Mouse (Mus musculus): ENCODE data around the gene Lpar5.

The Lpar5 gene

DNA sequence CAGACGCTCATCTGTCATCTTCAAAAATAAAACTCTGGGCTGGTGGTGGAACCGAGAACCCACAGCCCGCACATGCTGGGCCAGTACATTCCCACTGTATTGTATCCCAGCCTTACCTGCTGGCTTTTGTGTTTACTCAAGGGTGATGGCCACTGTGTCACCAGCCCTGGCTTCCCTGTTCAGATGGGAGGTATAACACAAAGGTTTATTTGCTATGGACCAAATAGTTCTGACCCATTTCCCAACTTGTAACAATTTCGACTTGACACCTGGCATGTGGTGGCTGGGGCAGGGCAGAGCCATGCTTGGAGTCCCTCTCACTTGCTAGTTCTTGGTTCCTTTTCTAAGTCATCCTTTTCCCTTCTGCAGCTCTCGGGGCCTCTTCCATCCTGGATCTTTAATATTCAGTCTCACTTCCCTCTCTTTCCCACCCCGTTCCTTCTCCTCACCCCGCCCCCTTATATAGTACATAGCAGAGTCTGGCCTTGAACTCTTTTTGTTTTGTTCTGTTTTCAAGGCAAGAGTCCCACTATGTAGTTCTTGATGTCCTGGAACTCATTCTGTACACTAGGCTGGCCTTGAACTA is 15.2 kb downstream of the Lpar5 start:
- in situ Hi-C loops (cut with MboI, MseI) = loop anchor here (5.0 kb wide), 1 partner anchor 36 kb away; the partner anchor contains the start of gene Acrbp

DNA sequence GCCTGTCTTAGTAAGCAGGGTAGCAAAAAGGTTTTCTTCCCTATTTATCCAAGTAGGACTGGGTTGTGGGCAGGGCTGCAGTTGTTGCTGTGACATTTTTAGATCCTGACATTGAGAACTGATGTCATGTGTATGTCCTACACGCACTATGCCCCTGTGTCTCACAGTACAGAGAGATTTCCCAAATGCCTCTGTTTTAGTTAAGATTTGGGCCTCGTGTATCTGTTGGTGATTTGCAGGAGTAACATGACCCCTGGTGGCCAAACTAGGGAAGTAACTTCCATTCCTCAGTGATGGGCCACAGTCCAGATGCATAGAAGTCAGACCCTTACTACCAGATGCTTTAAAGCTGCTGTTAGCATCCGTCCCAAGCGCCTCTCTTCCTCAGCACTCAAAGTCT is 16.7 kb downstream of the Lpar5 start:
- in situ Hi-C loops (cut with MboI, MseI) = loop anchor here (5.0 kb wide), 1 partner anchor 37 kb away; the partner anchor contains the start of gene Acrbp

DNA sequence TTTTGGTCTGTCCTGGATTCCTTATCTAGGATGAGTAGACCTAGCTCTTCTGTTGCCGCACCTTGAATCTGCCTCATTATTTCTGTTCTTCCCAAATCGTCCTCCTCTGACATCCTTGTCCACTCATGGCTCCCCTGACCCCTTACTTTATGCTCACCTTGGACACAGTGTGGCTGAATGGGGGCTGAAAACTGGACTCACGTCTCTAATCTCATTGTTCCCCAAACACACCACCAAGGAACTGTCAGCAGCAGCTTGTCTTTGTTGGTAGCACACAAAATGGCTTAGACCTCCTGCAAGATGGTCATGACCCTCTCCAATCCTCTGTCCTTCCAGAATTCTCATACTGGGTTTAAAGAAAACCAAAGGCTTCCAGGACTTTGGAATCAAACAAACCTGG is 20.2 kb downstream of the Lpar5 start:
- in situ Hi-C loops (cut with MboI, MseI) = no loop called here

DNA sequence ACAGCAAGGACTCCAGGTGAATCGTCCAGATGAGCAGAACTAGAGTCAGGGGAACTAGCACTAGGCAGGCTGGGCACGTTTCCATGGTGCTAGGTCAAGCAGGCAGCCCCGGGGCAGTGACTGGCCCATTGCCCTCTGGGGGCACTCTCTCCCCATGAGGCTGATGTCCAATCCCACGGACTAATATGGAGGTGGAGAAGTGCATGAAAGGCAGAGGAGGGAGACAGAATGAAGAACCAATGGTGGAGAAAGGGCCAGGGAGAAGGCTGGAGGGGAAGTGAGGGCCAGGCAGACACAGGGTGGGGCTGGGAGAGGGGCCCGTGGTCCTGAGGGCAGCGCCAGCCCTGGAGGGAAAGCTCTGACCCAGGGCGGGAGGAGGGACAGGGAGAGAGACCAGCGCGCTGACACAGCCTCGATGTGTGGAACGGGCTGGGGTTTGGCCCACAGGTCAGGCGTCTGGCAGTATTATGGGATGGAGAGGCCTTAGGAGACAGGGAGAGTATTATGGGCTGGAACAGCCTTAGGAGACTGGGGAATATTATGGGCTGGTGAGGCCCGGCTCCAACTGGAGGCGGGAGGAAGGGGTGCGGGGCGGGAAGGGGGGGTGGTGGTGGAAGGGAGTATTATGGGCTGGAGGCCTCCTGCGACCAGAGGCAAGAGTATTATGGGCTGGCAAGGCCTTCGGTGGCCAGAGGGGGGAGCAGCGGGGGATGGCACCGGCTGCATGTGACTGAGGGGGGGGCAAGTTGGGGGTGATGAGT is 21.0 kb downstream of the Lpar5 start:
- in situ Hi-C loops (cut with MboI, MseI) = no loop called here

DNA sequence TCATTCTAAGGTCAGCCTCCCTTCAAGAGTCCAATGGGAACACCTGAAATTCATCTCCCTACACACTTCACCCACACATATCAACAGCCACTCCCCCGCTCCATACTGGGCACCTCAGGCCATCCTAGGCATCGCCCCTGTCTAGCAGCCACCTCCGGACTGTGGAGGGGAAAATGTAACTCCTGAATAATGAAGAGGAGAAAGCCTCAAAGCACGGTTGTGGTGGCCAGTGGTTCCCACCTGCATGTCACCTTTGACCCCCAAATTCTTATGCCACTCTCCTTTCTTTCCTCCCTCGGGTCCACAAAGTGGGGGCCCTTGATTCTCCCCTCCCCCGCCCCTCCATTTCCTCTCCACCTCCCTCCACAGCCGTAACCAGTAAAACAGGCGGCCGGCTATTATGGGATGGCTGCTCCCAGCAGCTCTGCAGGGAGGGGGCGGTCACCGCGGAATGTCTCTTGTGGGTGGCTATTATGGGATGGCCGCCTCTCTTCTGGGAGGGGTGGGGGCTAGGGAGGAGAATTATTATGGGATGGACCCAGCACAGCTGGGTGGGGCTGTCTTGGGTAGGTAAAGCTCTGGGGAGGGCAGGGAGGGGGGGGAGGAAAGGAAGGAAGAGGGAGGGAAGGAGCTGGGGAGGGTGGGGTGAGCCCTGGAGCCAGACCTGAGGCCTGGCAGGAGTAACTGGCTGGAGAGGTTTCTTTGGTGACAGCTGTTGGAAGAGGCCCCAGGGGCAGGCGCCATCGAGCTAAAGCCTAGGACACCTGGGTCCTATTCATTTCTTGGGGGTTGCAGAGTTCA is 22.0 kb downstream of the Lpar5 start:
- in situ Hi-C loops (cut with MboI, MseI) = no loop called here

DNA sequence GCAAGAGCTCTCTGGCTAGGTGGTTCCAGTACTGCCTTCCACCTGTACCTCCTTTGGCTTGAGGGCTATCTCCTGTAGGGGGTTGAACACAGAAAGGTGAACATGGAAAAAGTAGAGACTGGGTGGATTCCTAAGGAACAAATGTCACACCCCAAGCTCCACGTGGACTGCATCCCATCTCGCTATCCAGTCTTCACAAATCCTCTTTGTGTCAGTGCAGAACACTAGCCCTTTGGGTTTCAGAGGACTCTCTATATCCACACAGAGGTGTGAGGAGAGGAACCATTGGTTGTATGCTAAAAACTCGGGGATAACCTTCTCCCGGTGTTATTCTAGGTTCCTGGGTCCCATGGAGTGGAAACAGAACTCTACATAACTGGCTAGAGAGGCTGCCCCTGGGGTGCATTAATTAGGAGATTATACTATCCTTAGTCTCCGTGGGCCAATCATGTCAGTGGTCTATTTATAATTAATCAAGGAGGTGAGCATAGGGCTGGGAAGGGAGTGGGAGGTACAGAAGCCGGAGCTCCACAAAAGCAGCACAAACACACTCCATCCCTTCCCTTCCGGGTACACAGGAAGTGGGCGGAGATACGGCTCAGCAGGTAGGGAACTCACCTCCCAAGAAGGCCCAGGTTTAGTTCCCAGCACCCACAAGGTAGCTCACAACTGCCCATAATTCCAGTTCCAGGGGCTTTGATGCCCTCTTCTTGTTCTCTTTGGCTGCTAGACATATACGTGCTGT is 22.8 kb downstream of the Lpar5 start:
- in situ Hi-C loops (cut with MboI, MseI) = no loop called here

DNA sequence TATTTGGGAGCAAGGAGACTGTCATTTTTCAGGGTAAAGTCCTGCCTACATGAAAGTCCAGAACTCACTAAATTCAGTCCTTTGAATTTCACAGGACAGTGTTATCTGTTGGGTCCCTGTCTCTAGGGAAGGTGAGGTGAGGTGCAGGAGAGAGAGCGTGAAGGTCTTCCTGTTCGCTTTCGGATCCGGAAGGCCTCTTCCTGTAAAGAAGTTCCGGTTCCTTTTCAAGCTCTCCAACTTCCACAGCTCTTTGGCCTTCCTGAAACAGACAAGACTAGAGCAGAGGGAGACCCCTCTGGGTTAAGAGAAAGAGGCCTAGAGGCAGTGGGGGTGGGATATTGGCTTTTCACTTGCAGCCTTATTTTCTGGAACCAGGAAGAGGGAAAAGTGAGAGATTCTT is 24.7 kb downstream of the Lpar5 start:
- in situ Hi-C loops (cut with MboI, MseI) = no loop called here

DNA sequence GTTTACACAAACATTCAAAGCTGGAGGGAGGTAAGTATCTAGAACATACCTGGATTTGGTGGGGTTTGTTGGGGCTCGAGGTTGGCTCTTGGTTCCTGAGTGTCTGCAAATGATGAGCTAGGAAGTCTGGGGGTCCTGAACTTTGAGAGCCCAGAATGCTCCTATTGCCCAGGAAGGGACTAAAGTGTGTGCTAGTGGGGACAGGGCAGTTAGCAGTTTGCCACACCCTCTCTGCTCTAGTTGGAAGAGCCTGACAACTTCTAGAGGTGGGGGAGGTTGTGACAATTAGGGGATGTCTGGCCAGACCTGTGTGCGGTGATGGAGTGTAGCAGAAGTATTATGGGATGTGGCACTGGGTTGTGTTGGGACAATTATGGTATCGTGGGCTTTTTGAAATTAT is 27.1 kb downstream of the Lpar5 start:
- in situ Hi-C loops (cut with MboI, MseI) = no loop called here

DNA sequence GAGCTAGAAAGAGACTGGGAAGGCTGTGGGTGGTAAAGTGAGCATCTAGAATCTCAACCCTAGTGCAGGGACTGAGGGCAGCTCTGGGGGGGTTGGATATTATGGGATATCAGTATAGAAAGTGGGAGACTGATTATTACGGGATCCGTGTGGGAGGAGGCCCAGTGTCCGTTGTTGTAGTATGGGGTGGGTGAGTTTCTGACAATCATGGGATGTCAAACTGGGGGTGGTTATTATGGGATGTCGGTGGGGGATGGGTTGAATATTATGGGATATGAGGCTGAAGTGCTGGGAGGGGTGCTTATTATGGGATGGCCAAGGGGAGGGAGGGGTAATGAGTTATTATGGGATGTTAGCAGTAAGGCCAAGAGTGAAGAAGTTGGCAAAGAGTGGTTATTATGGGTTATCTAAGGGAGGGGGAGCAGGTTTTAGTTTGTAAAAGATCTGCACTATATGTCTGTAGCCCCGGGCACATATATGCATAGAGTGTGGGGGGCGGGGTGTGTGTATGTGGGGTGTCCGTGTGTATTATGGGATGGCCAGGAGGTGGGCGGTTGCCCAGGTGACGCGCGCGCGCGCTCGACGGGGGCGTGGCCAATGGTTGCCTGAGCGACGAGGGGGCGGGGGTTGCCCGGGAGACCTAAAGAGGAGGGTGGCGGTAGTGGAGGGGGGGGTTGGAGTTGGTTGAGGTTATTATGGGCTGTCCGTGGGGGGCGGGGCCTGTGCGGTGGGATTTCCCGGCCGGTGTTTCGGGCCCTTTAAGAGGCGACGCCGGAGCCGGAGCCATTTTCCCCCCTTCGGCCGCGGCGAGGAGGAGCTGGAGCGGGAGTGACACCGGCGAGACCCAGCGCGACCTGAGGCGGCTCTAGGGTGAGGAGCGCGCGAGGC is 27.9 kb downstream of the Lpar5 start, which contains the start of gene Chd4:
Gene Chd4 (plus strand): TSS at position 591 of the 888 bp plus-strand sequence.
- in situ Hi-C loops (cut with MboI, MseI) = no loop called here

DNA sequence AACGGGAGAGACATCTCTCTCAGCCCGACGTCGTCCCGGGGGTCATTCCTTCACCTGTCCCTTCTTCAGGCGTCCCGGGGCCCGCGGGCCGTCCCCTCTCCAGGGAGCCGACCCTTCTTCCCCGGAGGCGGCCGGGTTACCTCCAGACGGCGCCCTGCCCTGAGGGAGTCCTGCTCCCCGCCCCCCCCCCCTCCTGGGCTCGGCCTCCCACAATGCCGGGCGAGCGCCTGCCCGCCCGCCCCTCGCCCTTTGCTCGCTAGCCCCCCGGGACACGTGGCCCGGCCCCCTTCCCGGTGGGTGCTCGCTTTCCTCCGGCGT is 28.5 kb downstream of the Lpar5 start:
- in situ Hi-C loops (cut with MboI, MseI) = no loop called here

DNA sequence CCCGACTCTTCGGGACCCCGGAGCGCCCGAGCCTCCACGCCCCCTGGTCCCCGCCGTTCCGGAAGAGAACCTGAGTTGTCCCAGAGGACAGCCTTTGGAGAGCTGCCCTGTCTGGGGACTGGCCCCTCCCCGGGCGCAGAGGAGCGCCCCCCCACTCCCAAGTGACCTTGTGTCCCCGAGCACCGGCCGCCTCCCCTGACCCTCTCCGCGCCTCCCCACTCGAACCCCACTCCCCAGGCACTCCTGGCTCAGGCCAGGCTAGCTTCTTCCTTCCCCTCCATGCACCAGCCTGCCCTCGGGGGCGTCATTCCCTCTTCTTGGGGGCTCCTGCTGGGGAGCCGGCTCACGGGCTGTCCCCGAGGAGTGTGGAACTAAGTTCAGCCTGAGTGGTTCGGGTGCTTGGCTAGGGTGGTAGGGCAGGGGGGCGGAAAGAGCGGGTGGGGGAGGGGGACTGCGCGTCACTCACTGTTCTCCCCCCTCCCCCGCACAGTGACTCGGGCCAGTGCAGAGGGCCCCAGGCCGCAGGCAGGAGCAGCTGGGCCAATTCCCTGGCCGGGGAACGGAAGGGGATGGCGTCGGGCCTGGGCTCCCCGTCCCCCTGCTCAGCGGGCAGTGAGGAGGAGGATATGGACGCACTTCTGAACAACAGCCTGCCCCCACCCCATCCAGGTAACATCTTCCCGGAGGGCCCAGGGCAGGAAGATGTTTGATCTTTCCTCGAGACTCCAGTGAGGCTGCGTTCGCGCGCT is 29.1 kb downstream of the Lpar5 start:
- in situ Hi-C loops (cut with MboI, MseI) = no loop called here

DNA sequence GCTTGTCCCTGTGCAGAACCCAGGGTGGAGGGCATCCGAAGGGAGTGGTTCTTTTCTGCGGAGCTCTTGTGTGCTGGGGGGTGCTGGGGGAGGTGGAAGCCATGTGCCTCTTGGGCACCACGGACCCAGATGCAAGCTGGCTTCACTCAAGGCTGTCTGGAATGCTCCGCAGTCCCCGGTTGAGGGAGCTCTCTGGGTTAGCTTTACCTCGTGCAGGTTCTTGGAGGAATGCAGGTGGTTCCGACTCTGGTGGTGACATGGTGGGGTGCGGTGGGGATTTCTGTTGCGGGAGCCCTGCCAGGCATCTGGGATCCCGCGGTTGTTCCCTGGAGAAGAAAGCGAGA is 29.6 kb downstream of the Lpar5 start:
- in situ Hi-C loops (cut with MboI, MseI) = no loop called here

DNA sequence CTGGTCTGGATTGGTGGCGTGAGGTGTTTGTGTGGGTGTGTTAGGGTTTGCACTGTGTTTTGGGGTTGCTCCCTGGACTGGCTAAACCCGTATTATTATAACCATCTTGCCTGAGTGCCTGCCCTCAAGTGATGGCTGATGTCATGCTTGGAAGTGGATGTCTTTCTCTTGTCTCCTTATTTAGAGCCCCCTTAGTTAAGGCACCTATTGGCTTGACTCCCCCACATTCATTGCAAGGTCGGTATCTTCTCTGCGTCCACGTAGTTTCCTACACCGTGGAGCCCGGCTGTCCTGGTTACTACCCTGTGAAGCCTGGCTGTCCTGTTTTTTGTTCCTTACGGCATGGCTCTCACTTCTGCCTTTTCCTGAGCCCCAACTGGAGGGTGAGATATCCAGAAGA is 30.2 kb downstream of the Lpar5 start:
- in situ Hi-C loops (cut with MboI, MseI) = no loop called here

DNA sequence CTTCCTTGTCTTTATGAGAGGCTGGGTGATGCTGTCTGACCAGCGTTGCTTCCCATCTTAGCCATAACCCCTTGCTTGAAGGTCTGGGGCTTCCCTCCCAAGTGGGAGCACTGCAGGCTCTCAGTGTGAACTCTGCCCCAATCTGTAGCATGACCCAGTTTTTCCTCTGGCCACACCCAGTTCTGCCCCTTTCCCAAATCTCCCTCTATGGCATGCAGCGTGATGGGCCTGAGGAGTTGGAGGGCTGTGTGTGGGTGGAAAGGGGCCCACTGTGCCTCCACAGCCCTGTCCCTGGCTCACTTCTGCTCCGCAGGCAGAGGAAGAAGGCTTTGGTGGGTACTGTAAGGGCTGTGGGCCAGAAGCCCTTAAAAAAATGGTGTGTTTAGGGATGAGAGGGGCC is 30.8 kb downstream of the Lpar5 start:
- in situ Hi-C loops (cut with MboI, MseI) = no loop called here

DNA sequence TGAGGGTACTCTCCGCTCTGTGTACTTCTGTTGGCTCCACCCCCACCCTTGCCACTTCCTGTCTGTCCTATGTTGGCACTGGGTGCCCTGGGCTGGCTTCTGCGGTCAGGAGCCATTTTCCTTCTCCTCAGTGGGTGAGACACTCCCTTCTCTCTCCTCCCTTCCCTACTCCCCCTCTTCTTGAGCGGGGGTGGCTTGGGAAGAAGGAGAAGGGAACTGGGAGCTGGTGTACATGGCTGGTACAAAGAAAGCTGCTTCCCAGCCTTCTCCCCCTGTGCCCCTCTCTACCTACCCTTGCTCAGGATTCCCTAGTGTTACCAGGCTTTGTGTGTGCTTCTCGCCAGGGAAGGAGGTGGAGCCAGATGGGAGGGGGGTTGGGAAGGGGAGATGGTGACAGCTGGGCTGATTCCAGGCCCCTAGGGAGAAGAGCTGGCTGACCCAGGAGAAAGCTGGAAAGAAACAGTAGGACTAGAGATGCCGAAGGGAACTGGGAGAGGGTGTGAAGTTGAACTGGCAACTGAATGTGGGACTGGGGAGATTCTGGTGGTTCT is 31.8 kb downstream of the Lpar5 start:
- in situ Hi-C loops (cut with MboI, MseI) = no loop called here

DNA sequence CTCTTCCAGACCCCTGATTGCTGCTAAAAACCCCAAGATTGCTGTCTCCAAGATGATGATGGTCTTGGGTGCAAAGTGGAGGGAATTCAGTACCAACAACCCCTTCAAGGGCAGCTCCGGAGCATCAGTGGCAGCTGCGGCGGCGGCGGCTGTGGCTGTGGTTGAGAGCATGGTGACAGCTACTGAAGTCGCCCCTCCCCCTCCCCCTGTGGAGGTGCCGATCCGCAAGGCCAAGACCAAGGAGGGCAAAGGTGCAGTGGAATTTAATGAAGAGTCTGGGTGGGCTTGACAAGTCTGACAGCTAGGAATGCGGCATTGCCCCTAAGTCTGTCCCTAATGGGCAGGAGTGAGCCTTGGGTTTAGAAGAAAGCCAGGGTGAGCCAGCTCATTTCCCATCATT is 33.7 kb downstream of the Lpar5 start:
- in situ Hi-C loops (cut with MboI, MseI) = loop anchor here (5.0 kb wide), 1 partner anchor 36 kb away; no protein-coding TSS in a partner anchor

DNA sequence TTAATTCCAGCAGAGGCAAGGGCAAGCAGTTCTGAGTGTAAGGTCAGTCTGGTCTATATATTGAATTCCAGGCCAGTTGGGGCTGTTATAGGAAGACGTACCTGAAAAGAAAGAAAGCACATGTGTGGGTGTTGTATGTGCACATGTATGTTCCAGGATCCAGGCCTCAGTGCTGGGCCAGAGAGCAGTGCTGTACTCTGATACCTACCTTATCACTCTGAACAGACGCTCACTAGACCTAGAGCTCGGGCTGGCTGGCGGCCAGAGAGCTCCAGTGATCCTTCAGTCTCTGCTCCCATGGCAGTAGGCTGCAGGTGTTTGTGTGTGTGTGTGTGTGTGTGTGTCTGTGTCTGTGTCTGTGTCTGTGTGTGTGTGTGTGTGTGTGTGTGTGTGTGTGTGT is 36.5 kb downstream of the Lpar5 start:
- in situ Hi-C loops (cut with MboI, MseI) = loop anchor here (5.0 kb wide), 1 partner anchor 33 kb away; no protein-coding TSS in a partner anchor

DNA sequence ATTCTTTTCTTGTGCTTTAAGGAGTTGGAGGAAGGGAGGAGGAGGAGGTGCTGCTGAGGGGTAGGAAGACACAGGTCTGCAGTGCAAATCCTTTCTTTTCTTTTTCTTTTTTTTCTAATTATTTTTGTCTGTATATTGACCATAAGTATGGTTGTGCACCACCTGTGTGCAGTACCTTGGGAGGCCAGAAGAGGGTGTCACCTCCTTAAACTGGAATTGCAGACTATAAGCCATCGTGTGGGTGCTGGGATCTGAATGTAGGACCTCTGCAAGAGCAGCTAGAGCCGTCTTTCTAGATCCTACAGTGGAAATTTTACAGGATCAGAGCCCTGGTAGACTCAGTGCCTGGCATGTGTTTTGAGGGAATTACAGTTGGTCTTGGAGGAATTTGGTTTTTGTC is 40.0 kb downstream of the Lpar5 start:
- in situ Hi-C loops (cut with MboI, MseI) = no loop called here

DNA sequence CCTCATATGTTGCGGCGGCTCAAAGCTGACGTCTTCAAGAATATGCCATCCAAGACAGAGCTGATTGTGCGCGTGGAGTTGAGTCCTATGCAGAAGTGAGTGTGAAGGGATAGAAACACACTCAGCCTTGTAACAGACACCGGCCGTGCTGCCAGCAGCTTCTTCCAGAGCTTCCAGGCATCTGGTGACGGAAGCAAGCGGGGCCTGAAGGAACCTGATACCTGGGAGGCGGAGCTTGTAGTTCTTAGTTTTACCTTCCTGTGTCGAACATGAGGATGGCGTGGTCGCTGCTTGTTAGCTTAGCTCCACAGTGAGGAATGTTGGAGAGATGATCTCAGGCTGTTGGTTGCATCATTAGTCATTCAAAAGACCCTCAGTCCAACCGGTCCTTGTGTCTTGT is 41.7 kb downstream of the Lpar5 start:
- in situ Hi-C loops (cut with MboI, MseI) = no loop called here

DNA sequence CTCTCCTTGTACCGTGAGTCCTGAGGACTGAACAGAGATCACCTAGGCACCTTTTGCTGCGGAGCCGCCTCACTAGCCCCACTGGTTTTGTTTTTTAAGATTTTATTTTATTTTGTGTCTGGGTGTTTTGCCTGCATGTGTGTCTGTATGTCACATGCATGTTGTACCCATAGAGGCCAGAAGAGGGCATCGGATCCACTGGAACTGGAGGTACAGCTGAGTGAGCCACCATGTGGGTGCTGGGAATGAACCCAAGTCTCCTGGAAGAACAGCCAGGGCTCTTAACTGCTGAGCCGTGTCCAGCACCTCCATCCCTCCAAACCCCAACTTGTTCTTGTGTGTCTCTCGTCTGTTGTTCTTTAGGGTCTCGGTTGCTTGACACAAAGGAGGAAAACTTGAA is 43.2 kb downstream of the Lpar5 start:
- in situ Hi-C loops (cut with MboI, MseI) = no loop called here
